Mouse (Mus musculus) stomach, embryonic 15.5 days (tissue): ENCODE measurements at regions not wholly inside any gene's neighbourhood (a gene's known extent, or its start where the extent isn't known, plus 50 kb on each side); places are given as distances from the start of the nearest gene placed in this dataset.

Source experiments
- ATAC-seq: fragments of 200-750 bp; cut with Nextera tagmentation; 2 replicates; pipeline ENCODE4 v1.8.0; 2017; ENCODE audit warnings: low read depth, moderate number of reproducible peaks, moderate TSS enrichment; ENCODE audit not compliant: insufficient read depth, low FRiP score
- H3K27ac ChIP-seq: fragments of 300-500 bp; sonication (generic); 2 replicates; pipeline ENCODE4 v1.5.1; 2015; ENCODE audit warnings: mild to moderate bottlenecking, inconsistent platforms
- H3K27me3 ChIP-seq: fragments of 300-500 bp; sonication (generic); replicated peaks from 2 replicates; pipeline ENCODE4 v1.6.1; 2015; ENCODE audit warnings: inconsistent platforms
- H3K36me3 ChIP-seq: fragments of 300-500 bp; sonication (generic); 2 replicates; pipeline ENCODE4 v1.6.1; 2015; ENCODE audit warnings: inconsistent platforms
- H3K4me1 ChIP-seq: fragments of 300-500 bp; sonication (generic); 2 replicates; pipeline ENCODE4 v1.6.1; 2015; ENCODE audit warnings: inconsistent platforms
- H3K4me2 ChIP-seq: fragments of 300-500 bp; sonication (generic); 2 replicates; pipeline ENCODE4 v1.6.1; 2015; ENCODE audit warnings: mild to moderate bottlenecking, inconsistent platforms
- H3K4me3 ChIP-seq: fragments of 300-500 bp; sonication (generic); replicated peaks from 2 replicates; pipeline ENCODE4 v1.5.1; 2015; ENCODE audit warnings: inconsistent platforms
- H3K9ac ChIP-seq: fragments of 300-500 bp; sonication (generic); 2 replicates; pipeline ENCODE4 v1.6.1; 2015; ENCODE audit warnings: inconsistent platforms
- H3K9me3 ChIP-seq: fragments of 300-500 bp; sonication (generic); 2 replicates; pipeline ENCODE4 v1.6.1; 2016; ENCODE audit warnings: inconsistent platforms
- WGBS: fragments of 180-500 bp; shearing (Covaris S2); methylation state at CpG from one replicate; pipeline ENCODE4 v1.1.7; 2015; 5-methylcytosine and 5-hydroxymethylcytosine counted together

DNA sequence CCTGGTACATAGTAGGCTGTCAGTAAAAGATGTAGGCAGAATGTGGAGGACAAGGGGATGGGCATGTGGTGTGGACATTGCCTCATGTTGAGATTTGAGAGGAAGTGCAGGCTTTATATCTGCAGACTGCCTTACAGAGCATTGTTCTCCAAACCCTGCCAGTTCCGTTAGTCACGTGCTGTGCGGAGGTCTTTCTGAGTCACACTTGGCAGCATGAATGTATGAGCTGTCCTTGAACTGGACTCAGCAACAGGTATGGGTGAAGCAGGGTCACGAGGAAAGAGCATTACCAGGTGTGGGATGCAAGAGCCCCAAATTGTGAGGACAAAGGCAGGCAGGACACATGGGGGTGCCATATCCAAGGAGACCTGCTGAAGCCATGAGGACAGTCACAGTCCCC lies 193.8 kb upstream of the Unc93a2 start:
- Histone ChIP-seq H3K27ac (no peak overlapping the region), H3K4me1 (0 out of 2 replicates have a peak, but pooled peaks cover 3% of the 10 kb centered on the region), H3K4me3 (no peak overlapping the region), H3K36me3 (no peaks in the 10 kb centered on the region), H3K9me3 (no peaks in the 10 kb centered on the region), H3K27me3 (no peaks in the 10 kb centered on the region), H3K9ac (no peak overlapping the region), H3K4me2 (no peak overlapping the region)
- no peak for ATAC-seq
- WGBS: 83% methylated on average over 4 of the region's 4 CpGs

DNA sequence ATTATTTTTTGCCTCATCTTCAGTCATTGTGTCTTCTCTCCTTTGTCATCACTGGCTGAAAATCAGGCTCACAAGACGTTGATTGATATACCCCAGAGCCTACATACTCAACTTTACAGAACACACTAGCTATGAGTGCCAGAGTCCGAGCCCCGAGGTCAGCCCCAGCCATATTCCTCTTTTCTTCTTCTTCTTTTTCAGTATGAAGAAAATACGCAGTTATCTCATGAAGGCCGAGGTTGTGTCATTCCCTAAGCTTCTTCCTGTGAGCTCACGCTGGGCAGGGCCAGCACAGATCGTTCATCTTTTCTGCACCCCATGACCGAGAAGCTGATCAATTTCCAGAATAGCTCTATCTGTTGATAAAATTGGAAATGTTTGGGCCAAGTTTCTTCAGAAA lies 192.7 kb upstream of the Unc93a2 start:
- ATAC-seq: no peak
- Histone ChIP-seq H3K9ac (no peak overlapping the region), H3K36me3 (no peaks in the 10 kb centered on the region), H3K27me3 (no peaks in the 10 kb centered on the region), H3K27ac (no peak overlapping the region), H3K4me2 (no peak overlapping the region), H3K4me1 (0 out of 2 replicates have a peak, but pooled peaks cover 3% of the 10 kb centered on the region), H3K4me3 (no peak overlapping the region), H3K9me3 (no peaks in the 10 kb centered on the region)
- WGBS: 78% methylated on average over 8 of the region's 8 CpGs

GRCm38 (mm10) chr17:7577227-7577626 lies 192.0 kb upstream of the Unc93a2 start:
- no peak overlapping the region for H3K4me2 ChIP-seq
- H3K4me1 ChIP-seq: 0 out of 2 replicates have a peak, but pooled peaks cover 3% of the 10 kb centered on the region
- H3K36me3 ChIP-seq: no peaks in the 10 kb centered on the region
- peak; percentile 47; the same call in 1 of the 2 replicates for ATAC-seq
- no peaks in the 10 kb centered on the region for H3K27me3 ChIP-seq
- peak overlapping the region; percentile 53 for H3K27ac ChIP-seq
- 33% methylated on average over 4 of the region's 4 CpGs for WGBS
- H3K9ac ChIP-seq: no peak overlapping the region
- no peaks in the 10 kb centered on the region for H3K9me3 ChIP-seq
- no peak overlapping the region for H3K4me3 ChIP-seq

DNA sequence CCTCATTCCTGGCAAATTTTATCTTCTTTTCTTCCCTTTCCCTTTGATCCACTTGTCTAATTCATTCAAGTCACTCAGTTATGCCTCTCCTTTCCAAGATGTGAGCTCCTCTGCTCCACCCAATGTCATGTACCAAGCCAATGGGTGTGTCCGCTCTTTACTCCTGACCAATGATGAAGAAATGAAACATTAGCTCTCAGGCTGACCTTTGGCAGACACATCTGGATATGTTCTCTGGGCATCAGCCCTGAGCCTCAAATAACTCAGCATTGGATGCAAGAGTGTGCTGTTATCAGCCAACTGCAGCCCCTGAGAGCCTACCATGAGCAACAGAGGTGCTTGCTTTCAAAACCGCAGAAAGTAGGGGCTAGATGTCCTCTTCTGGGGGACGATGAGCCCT lies 186.2 kb upstream of the Unc93a2 start:
- no peak overlapping the region for H3K4me3 ChIP-seq
- no peaks in the 10 kb centered on the region for H3K4me1 ChIP-seq
- H3K9me3 ChIP-seq: no peaks in the 10 kb centered on the region
- no peak overlapping the region for H3K9ac ChIP-seq
- ATAC-seq: no peak
- WGBS: 91% methylated on average over 3 of the region's 3 CpGs
- H3K4me2 ChIP-seq: no peak overlapping the region
- no peaks in the 10 kb centered on the region for H3K36me3 ChIP-seq
- H3K27ac ChIP-seq: no peak overlapping the region
- H3K27me3 ChIP-seq: no peaks in the 10 kb centered on the region

GRCm38 (mm10) chr17:7568482-7568881 lies 183.2 kb upstream of the Unc93a2 start:
- no peaks in the 10 kb centered on the region for H3K27me3 ChIP-seq
- no peak overlapping the region for H3K4me3 ChIP-seq
- ATAC-seq: no peak
- H3K27ac ChIP-seq: no peak overlapping the region
- H3K36me3 ChIP-seq: no peaks in the 10 kb centered on the region
- WGBS: 88% methylated on average over 5 of the region's 5 CpGs
- no peaks in the 10 kb centered on the region for H3K4me1 ChIP-seq
- H3K9me3 ChIP-seq: no peaks in the 10 kb centered on the region
- no peak overlapping the region for H3K4me2 ChIP-seq
- no peak overlapping the region for H3K9ac ChIP-seq

- WGBS: 73% methylated on average over 2 of the region's 2 CpGs
- H3K9ac ChIP-seq: no peak overlapping the region
- ATAC-seq: no peak
- H3K4me2 ChIP-seq: no peak overlapping the region
- no peak overlapping the region for H3K27ac ChIP-seq
- no peak overlapping the region for H3K4me3 ChIP-seq
- H3K4me1 ChIP-seq: no peaks in the 10 kb centered on the region
- H3K27me3 ChIP-seq: no peaks in the 10 kb centered on the region
- no peaks in the 10 kb centered on the region for H3K9me3 ChIP-seq
- no peaks in the 10 kb centered on the region for H3K36me3 ChIP-seq
Observed at GRCm38 (mm10) chr17:7565771-7566170, 180.5 kb upstream of the Unc93a2 start.

DNA sequence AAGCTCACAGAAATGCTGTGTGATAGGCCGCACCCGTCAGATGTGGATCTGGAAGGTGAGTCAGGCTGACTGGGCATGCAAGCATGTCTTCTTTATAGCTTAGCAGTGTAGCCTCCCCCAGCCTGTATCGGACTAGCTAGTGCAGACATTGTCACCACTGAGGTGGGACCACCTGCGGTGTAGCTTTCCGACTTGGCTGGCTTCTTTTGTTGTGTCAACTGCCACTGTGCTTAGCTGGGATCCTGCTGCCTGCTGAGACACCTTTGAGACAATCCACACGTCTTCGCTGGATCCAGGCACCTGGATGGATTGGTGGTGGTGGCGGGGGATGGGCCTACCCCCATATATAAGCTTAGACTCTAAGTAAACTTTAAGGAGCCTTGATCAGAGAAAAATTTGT lies 177.7 kb upstream of the Unc93a2 start:
- no peak overlapping the region for H3K4me3 ChIP-seq
- no peak overlapping the region for H3K9ac ChIP-seq
- no peak overlapping the region for H3K4me2 ChIP-seq
- 45% methylated on average over 8 of the region's 8 CpGs for WGBS
- H3K27ac ChIP-seq: no peak overlapping the region
- H3K27me3 ChIP-seq: no peaks in the 10 kb centered on the region
- H3K4me1 ChIP-seq: no peaks in the 10 kb centered on the region
- H3K9me3 ChIP-seq: no peaks in the 10 kb centered on the region
- ATAC-seq: no peak
- H3K36me3 ChIP-seq: no peaks in the 10 kb centered on the region

GRCm38 (mm10) chr17:7548456-7548855 lies 163.2 kb upstream of the Unc93a2 start:
- H3K9ac ChIP-seq: no peak overlapping the region
- no peak overlapping the region for H3K4me2 ChIP-seq
- no peaks in the 10 kb centered on the region for H3K4me1 ChIP-seq
- H3K4me3 ChIP-seq: no peak overlapping the region
- ATAC-seq: no peak
- H3K27me3 ChIP-seq: no peaks in the 10 kb centered on the region
- H3K9me3 ChIP-seq: no peaks in the 10 kb centered on the region
- no peak overlapping the region for H3K27ac ChIP-seq
- H3K36me3 ChIP-seq: no peaks in the 10 kb centered on the region
- WGBS: 87% methylated on average over 2 of the region's 2 CpGs

DNA sequence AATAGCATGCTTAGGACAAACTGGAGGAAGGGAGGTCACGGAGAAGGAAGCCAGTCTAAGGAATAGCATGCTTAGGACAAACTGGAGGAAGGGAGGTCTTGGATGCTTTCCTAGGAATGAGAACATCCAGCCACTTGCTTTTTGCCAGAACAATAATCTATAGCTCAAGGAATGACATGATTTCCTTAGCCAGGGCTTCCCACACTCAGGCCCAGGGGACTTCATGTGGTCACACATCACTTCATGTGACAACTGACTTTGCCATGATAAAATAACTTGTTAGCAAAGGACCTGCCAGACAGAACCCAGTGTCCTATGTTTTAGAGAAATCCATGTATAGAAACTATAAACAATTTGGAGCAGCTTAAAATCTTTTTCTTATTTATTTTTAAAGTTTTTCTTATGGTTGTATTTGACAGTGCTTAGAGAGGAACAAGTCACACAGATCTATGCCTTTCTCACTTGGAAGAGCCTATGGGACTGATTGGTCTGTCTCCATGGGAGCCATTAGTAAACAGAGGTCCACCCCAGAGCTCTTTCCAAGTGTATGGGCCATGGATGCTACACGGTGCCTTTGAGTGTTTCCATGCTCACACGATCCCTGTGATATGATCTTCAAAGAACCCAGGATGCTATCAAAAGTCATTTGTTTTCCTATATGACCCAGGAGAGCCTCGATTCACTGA lies 153.3 kb upstream of the Unc93a2 start:
- 58% methylated on average over 4 of the region's 4 CpGs for WGBS
- ATAC-seq: no peak

GRCm38 (mm10) chr17:7537618-7538266 lies 152.5 kb upstream of the Unc93a2 start:
- Histone ChIP-seq H3K9me3 (no peaks in the 10 kb centered on the region), H3K4me1 (no peaks in the 10 kb centered on the region), H3K9ac (no peak overlapping the region), H3K36me3 (no peaks in the 10 kb centered on the region), H3K4me3 (no peak overlapping the region), H3K27ac (peak overlapping the region; percentile 61), H3K27me3 (no peaks in the 10 kb centered on the region), H3K4me2 (no peak overlapping the region)
- no peak for ATAC-seq
- WGBS: 60% methylated on average over 7 of the region's 7 CpGs

More for the DNA sequence above, 153.3 kb upstream of the Unc93a2 start:
- H3K4me1 ChIP-seq: no peaks in the 10 kb centered on the region
- no peak overlapping the region for H3K9ac ChIP-seq
- no peak overlapping the region for H3K4me2 ChIP-seq
- H3K27ac ChIP-seq: peak overlapping the region; percentile 33; the same call in 1 of the 2 replicates
- H3K27me3 ChIP-seq: no peaks in the 10 kb centered on the region
- no peak overlapping the region for H3K4me3 ChIP-seq
- H3K9me3 ChIP-seq: no peaks in the 10 kb centered on the region
- H3K36me3 ChIP-seq: no peaks in the 10 kb centered on the region

- Histone ChIP-seq H3K27ac (peak overlapping the region; percentile 61; the same call in 1 of the 2 replicates), H3K9me3 (no peaks in the 10 kb centered on the region), H3K4me1 (no peaks in the 10 kb centered on the region), H3K4me3 (no peak overlapping the region), H3K36me3 (no peaks in the 10 kb centered on the region), H3K9ac (no peak overlapping the region), H3K4me2 (no peak overlapping the region), H3K27me3 (no peaks in the 10 kb centered on the region)
- no peak for ATAC-seq
- 85% methylated on average over 5 of the region's 5 CpGs for WGBS
Observed at GRCm38 (mm10) chr17:7537210-7537609, 151.9 kb upstream of the Unc93a2 start.

DNA sequence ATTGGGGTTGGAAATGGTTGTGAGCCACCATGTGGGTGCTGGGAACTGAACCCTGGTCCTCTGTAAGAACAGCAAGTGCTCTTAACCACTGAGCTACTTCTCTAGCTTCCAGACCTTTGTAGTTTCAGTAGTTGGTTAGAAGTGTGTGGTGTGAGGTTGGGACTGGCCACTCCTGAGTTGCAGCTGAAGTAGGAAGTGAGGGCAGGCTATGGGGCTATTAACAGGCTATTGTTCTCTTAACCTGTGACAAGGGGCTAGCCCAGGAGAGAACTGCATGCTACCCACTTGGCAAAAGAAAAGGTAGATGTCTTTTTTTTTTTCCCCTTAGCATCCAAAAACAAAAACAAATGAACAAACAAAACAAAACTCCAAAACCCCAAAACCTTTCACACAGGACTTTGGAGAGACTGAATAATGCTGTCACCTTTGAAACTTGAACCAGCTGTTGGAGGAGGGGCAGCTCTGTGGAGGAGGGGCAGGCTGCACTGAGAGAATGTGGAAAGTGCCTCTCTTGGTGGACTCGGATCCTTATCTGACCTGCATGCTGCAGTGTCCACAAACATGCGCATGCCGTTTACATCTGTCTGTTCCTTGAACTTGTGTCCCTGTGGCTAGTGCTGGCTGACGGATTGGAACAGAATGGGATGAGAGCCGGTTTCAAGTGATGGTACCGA lies 149.3 kb upstream of the Unc93a2 start:
- no peaks in the 10 kb centered on the region for H3K4me1 ChIP-seq
- no peak overlapping the region for H3K27ac ChIP-seq
- no peak for ATAC-seq
- no peaks in the 10 kb centered on the region for H3K27me3 ChIP-seq
- 80% methylated on average over 6 of the region's 6 CpGs for WGBS
- no peaks in the 10 kb centered on the region for H3K36me3 ChIP-seq
- H3K9me3 ChIP-seq: no peaks in the 10 kb centered on the region
- no peak overlapping the region for H3K4me3 ChIP-seq
- no peak overlapping the region for H3K4me2 ChIP-seq
- no peak overlapping the region for H3K9ac ChIP-seq
